Mouse (Mus musculus) c-Kit-positive CD71-positive TER-119-positive erythroid progenitor cells, embryonic 14.5 days (primary cell): Measurements from ENCODE around the gene Grm4.

Experiments
- DNase-seq: peaks from one replicate; pipeline ENCODE4 v3.0.0-alpha.2; 2013; ENCODE audit warnings: low spot score

The Grm4 gene

GRCm38 (mm10) chr17:27511865-27512618 is 9.2 kb downstream of the Grm4 start:
- no peak for DNase-seq

GRCm38 (mm10) chr17:27511125-27511735 is 10.0 kb downstream of the Grm4 start:
- no peak for DNase-seq

DNA sequence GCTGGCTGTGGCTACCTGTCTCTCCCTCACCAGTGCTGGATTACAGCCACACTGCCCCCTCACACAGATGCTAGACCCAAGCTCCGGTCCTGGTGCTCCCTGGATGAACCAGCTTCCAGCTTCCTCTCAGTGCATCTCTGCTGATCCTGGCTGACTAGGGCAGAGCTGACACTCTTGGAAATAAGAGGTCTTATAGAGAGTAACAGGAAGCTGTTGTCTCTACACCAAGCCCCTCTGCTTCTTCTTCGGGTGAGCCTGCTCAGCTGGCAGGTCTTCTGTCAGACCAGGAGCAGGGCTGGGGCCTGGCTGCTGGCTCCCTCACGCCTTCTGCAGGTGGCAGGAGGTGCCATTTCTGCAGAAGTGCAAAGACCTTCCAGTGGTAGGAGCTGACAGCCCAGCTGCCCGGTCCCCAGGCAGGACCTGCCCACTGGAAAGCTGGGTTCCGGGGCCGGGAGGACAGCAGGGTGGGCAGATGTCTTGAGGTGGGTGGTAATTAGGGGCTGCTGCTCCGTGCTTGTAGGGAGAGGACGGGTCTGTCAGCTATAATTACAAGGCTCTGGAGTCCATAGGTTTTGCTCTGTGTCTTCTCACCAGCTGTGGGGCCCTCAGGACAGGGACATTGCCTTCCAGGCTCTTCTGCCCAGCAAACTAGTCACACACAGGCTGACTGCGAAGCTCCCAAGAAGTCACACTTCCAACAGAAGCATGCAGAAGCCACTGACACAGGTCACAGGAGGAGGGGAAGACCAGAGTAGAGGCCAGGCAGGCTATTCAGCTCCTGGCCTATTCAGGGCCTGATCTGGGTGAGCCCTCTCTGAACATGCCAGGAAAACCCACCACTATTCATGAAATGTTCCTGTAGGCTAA is 10.7 kb downstream of the Grm4 start:
- no peak for DNase-seq

GRCm38 (mm10) chr17:27509056-27509455 is 12.1 kb downstream of the Grm4 start:
- DNase-seq, result no peak

GRCm38 (mm10) chr17:27508513-27508912 is 12.7 kb downstream of the Grm4 start:
- no peak for DNase-seq

DNA sequence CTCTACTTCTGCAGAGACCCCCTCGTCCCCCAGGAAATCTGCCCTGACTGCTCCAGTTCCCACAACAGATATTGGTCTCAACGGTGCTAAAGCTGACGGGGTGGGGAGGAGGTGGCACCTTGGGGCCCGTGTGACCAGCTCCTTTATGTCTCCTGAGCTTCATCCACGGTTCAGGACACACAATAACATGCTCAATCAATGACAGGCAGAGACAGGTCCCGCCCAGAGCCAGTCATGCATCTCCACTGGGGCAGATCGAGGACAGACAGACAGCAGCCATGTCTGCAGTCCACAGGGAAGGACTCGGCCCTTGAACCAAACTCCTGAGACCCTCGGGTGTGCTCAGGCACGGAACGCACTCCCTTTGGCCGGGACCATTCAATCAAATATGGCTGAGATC is 13.2 kb downstream of the Grm4 start:
- no peak for DNase-seq

GRCm38 (mm10) chr17:27507591-27507945 is 13.6 kb downstream of the Grm4 start:
- DNase-seq, result no peak

DNA sequence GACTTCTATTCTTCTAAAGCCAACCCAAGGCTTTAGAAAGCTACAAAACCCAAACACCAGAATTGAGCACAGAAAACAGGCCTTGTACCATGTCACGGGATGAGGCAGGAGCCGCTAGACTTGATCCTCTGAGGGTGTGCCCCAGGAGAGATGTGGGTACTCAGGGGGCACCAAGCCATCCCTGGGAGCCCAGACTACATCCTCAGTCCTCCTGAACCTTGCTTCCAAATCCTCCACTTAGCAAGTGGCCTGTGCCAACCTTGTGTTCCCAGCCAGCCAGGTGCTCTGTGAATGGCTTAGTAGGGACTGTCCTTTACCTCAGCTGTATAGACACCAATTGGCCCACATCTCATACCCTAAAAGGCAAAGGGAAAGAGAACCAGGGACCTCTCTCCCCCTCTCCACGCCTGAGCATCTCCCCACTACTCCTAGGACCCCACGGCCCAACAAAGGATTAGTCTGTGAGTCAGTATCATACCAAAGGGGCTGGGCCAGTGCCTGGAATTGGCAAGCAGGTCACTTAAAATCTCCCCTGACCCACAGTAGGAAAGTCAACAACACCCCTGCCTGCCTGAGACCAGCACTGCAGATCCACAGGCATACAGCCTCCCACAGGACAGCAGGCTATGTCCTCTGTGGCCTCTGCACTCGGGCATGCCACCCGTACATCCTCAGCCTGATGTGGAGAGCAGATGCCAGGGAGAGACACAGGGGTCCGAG is 14.2 kb downstream of the Grm4 start:
- DNase-seq, result no peak

DNA sequence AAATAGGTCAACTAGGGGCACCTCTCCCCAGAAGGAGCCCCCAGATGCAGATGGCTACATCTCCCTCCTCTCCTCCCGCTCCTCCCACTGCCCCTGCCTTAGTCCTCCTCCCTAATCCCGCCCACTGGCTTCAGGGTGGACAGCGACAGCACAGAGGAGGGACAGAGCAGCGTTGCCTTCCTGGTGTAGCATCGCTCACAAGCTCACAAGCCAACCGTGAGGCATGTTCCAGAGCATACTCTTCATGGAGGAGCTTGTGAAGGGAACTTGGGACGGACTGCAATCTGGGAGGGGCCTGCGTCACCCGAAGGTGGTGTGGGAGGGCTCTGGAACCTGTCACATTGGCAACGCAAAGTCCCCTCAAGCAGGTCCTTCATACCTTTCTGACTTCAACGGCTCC is 14.8 kb downstream of the Grm4 start:
- DNase-seq, result no peak

DNA sequence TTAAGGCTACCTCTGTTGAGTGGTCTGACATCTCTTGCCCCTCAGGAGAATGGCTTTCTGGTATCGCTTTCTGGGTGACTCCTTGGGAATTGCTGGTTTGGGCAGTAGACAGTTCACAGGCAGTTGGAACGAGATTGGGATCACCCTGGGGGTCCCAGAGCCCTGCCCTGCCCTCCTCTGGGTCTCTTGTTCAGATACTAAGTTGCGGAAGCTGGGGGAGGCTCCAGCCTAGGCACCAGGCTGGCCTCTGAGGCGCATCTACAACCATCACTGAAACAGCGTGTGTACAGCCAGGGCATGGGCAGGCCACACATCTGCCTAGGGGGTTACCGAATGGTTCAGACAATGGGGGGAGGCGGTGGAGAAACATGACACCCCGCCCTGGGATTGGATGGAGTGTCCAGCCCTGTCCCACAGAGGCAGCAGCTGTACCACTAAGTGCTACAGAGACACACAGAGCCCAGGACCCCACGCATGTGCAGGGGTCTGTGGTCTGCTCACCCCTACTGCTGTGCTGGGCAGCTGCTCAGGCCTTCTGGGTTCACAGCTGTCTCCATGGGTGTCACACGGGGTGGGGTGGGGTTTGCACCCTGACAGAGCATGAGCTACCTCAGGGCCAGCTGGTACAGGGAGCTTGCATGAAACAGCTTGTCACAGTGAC is 15.9 kb downstream of the Grm4 start:
- DNase-seq, result no peak

GRCm38 (mm10) chr17:27503869-27504268 is 17.3 kb downstream of the Grm4 start:
- no peak for DNase-seq

DNA sequence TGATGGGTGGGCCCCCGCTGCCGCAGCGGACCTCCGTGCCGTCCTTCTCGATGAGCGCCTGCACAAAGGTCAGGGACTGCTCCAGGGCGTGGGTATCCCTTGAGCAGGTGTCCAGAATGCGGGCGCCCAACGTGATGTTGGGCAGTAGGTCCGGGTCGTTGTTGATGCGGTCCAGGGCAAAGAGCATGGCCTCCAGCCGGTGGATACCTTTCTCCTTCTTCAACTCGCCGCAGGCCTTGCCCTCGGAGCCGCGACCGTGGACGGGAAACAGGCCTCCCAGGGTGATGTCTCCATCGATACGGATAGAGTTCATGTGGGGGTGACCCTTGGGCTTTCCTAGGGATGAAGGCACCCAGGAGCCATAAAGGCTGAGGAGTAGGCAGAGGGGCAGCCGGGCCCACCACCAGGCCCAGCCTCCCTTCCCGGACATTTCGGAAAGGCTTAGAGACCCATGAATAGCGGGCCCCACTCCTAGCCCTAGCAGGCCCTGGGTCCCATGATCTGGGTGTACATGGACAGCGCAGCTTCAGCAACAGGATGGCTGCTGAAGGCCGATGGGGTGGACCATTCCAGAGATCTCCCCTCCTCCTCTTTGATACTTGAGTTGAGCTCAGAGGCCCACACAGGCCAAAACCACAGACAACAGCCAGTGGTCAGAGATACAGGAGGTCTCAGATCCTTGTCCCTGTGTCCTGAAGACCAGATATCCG is 18.3 kb downstream of the Grm4 start:
- no peak for DNase-seq

- DNase-seq, result no peak
These were observed 18.9 kb downstream of the Grm4 start for GRCm38 (mm10) chr17:27502288-27502687.

GRCm38 (mm10) chr17:27501331-27502251 is 19.6 kb downstream of the Grm4 start:
- DNase-seq, result no peak

- DNase-seq, result no peak
These were observed 20.4 kb downstream of the Grm4 start for GRCm38 (mm10) chr17:27500811-27501210.

- DNase-seq, result no peak
These were observed 22.1 kb downstream of the Grm4 start for GRCm38 (mm10) chr17:27499080-27499479.

DNA sequence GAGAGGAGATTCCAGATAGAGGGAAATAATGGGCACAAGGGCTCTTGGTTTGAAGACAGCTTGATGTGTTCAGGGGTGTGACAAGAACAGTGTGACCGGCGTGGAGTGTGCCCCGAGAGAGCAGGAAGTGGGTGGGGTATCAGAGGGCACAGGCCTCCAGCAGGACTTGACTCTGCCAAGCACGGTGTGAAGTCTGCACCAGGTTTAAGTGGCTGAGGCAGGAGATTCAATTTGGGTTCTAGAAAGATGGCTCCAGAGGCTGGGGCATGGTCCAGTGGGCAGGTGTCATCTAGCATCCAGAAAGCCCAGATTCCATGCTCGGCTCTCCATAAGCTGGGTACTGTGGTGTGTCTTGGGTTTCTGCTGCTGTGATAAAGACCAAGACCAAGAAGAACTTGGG is 23.4 kb downstream of the Grm4 start:
- no peak for DNase-seq

- no peak for DNase-seq
These were observed 26.1 kb downstream of the Grm4 start for GRCm38 (mm10) chr17:27495008-27495540.

GRCm38 (mm10) chr17:27493969-27494368 is 27.2 kb downstream of the Grm4 start:
- no peak for DNase-seq

DNA sequence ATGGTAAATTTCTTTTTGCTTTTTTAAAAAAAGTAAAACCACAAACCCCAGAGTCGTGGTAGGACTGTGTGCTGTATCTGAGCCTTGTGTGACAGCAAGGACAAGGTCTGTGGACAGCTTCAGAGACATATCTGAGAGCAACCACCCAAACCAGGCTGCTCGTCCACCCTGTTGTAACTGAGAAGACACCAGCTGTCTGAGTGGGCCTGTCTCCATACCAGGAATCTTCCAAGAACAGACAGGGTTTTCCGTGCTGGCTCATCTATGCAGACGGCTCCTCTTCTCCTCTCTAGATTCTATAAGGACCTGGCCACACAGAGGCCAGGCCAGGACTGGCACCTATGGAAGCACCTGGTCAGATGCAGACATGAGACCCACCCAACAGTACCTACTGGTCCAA is 27.8 kb downstream of the Grm4 start:
- no peak for DNase-seq
